Mouse (Mus musculus) hindbrain, embryonic 10.5 days (tissue): ENCODE results near the gene Thap12. TPM values are rescaled to one million over a fixed set of nuclear protein-coding genes. Genes with fewer than 3 reads are reported as not detected.

ENCODE experiments used
- DNase-seq: peaks from one replicate; pipeline ENCODE4 v3.0.0-alpha.2; 2017; ENCODE audit warnings: low spot score
- H3K27ac ChIP-seq: fragments of 300-500 bp; sonication (generic); 2 replicates; pipeline ENCODE4 v1.5.1; 2016; ENCODE audit warnings: mild to moderate bottlenecking, moderate library complexity
- H3K27me3 ChIP-seq: fragments of 300-500 bp; sonication (generic); 2 replicates; pipeline ENCODE4 v1.6.1; 2016; ENCODE audit warnings: mild to moderate bottlenecking; ENCODE audit not compliant: poor library complexity, insufficient read depth, severe bottlenecking
- H3K36me3 ChIP-seq: fragments of 300-500 bp; sonication (generic); 2 replicates; pipeline ENCODE4 v1.6.1; 2016; ENCODE audit warnings: mild to moderate bottlenecking, moderate library complexity
- H3K4me1 ChIP-seq: fragments of 300-500 bp; sonication (generic); replicated peaks from 2 replicates; pipeline ENCODE4 v1.6.1; 2016; ENCODE audit warnings: mild to moderate bottlenecking
- H3K4me3 ChIP-seq: fragments of 300-500 bp; sonication (generic); 2 replicates; pipeline ENCODE4 v1.5.1; 2016; ENCODE audit warnings: mild to moderate bottlenecking, moderate library complexity
- H3K9me3 ChIP-seq: fragments of 300-500 bp; sonication (generic); 2 replicates; pipeline ENCODE4 v1.6.1; 2016; ENCODE audit warnings: mild to moderate bottlenecking, moderate library complexity
- WGBS: fragments of 180-500 bp; shearing (Covaris S2); methylation state at CpG from one replicate; pipeline ENCODE4 v1.1.7; 2016; 5-methylcytosine and 5-hydroxymethylcytosine counted together
- polyA plus RNA-seq: library from polyadenylated mRNA; unstranded; fragments of >200 nt; fragmentation: Nextera tagmentation; extraction: Ambion mirVana; gene quantifications from 2 replicates; pipeline ENCODE4 v1.2.1, GENCODE M21; 2016

The Thap12 gene
- polyA plus RNA-seq, 1 experiment from 2014 or later: 57.4 TPM

DNA sequence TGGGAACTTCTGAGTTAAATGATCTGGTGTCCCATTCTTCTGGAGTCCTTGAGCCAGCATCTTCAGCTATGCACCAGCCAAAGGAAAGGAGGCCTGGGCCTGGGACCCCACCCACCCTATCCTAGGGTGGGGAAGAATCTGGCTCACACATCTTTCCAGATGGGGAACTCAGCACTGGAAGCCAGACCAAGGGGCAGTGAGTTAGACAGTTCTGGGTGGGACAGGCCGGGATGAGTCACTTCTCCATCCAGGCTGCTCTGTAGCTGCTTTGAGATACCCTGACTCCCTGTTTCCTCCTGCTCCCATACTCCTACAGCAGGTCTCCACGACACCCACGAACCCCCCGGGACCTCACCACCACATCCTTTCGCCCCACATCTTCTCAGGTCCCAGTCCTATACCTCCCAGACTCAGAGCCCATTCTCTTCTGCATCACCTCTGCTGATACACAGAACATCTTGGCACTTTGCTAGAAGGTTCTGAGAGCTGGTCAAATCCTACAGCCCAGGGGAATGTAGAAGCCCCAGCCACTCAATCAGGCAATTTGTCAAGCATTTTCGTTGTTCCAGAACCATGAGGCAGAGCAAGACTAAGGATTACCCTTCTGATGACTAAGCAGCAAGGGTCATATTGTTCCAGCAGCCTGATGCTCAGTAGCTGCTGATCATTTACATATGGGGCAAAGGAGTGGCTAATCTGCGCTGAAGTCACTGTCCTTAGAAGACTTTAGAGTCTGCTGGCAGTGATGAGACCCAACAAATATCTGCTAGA is 34.1 kb downstream of the Thap12 start:
- Histone ChIP-seq H3K4me1 (peaks cover 33% of the 10 kb centered on the region), H3K27me3 (peaks cover 11% of the 10 kb centered on the region; the same call in 1 of the 2 replicates), H3K4me3 (no peak overlapping the region), H3K27ac (no peak overlapping the region), H3K9me3 (no peaks in the 10 kb centered on the region), H3K36me3 (no peaks in the 10 kb centered on the region)
- WGBS: 86% methylated on average over 7 of the region's 7 CpGs
- no peak for DNase-seq

DNA sequence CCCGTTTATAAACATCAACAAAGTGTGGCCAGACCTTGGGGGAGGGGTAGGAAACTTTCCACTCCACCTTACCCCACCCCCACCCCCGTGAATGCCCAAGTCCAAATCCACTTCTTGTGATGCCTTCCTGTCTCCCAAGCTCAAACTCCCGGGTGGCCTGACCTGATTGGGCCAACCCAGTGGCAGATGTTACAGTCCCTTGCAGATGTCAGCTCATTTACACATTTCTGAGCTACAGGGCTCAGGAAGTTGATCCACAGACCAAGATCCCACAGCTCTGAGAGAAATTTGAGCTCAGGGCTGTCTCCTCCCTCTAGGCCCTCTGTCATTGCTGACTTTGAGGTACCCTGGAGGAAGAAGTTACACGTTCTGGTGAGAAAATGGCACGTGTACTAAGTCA is 37.5 kb downstream of the Thap12 start:
- WGBS: 25% methylated on average over 5 of the region's 5 CpGs
- Histone ChIP-seq H3K4me3 (no peak overlapping the region), H3K27ac (0 out of 2 replicates have a peak overlapping the region, but pooled peaks have one; percentile 30), H3K9me3 (no peaks in the 10 kb centered on the region), H3K27me3 (peaks cover 17% of the 10 kb centered on the region), H3K4me1 (peaks cover 27% of the 10 kb centered on the region), H3K36me3 (no peaks in the 10 kb centered on the region)
- DNase-seq: no peak

DNA sequence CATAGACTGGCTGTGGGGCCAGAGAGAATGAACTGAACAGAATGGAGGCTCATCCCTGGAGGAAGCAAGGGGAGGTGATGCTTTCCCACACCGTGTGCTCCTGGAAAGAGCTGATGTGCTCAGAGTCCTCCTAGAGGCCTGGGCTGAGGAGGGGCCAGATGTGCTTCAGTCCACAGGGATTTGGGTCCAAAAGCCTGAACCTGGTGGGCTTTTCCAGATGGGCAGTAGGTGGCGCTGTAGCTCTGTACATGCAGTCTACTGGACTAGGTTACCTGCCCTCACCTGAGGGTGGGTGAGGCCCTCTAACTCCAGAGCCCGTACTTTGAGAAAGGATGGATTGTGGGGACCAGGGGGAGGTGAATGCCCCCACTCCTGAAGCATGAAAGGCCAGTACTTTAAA is 40.4 kb downstream of the Thap12 start:
- Histone ChIP-seq H3K4me3 (no peak overlapping the region), H3K9me3 (no peaks in the 10 kb centered on the region), H3K27me3 (peaks cover 15% of the 10 kb centered on the region), H3K4me1 (peaks cover 32% of the 10 kb centered on the region), H3K27ac (no peak overlapping the region), H3K36me3 (no peaks in the 10 kb centered on the region)
- WGBS: 5% methylated on average over 3 of the region's 3 CpGs
- DNase-seq: peak; percentile 64

DNA sequence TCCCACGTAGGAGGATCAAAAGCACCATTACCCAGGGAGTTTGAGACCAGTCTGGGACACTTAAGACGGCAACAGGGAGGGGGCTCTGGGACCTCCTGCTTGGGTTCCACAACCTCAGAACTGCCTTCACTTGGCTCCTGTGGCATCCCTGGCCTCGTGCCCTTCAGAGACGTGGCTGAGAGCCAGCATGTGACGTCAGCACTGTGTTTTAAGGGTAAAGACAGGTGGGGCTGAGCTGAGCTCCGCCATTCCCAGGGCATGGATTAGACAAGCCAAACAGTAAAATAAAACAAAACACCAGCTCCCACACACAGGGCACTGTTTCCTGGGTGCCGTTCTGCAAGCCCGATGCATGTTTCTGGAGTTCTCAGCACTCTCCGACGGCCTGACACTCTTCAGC is 47.5 kb downstream of the Thap12 start:
- Histone ChIP-seq H3K36me3 (no peaks in the 10 kb centered on the region), H3K27ac (no peak overlapping the region), H3K4me1 (peaks cover 32% of the 10 kb centered on the region), H3K4me3 (no peak overlapping the region), H3K27me3 (peaks cover 14% of the 10 kb centered on the region), H3K9me3 (no peaks in the 10 kb centered on the region)
- no peak for DNase-seq
- 77% methylated on average over 10 of the region's 10 CpGs for WGBS

DNA sequence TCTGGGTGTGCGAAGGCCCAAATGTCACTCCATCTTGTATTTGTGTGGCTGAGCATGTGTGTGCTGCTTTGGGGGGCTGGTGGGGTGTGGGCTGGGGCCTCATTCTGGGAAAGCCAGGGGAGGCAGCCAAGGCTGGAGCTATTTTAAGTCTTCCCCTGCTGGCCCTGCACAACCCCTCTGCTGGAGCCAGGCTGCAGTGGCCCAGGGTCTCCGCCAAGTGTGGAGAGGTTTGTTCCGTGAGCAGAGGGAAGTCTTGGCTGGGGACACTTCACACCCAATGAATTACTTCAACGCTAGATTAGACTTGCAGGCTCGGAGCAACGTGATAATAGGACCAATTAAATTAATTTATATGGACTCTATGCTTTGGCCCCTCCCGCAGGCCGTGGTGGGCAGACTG is 49.8 kb downstream of the Thap12 start:
- Histone ChIP-seq H3K27me3 (peaks cover 28% of the 10 kb centered on the region), H3K36me3 (no peaks in the 10 kb centered on the region), H3K27ac (no peak overlapping the region), H3K9me3 (no peaks in the 10 kb centered on the region), H3K4me1 (peaks cover 33% of the 10 kb centered on the region), H3K4me3 (no peak overlapping the region)
- DNase-seq: no peak
- WGBS: 89% methylated on average over 8 of the region's 8 CpGs

DNA sequence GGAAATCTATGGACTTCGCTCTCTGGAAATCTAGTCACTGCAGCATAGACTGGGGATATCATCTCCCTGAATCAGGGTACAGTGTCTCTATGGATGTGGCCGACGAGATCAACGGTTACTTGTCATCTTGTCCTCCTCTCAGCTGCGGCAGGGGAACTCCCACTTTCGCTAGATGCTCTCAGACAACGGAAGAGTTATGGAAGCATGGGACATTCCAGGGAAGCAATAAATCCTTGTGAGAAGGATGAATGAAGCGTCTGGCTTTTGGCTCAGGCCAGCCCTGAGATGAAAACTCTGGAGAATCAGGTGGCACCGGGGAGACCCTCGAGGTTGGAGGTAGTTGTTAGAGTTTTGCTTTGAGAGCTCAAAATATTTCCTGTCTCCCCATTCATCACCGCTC is 53.1 kb downstream of the Thap12 start:
- Histone ChIP-seq H3K27me3 (peaks cover 30% of the 10 kb centered on the region), H3K4me3 (no peak overlapping the region), H3K36me3 (no peaks in the 10 kb centered on the region), H3K27ac (no peak overlapping the region), H3K4me1 (peaks cover 36% of the 10 kb centered on the region), H3K9me3 (no peaks in the 10 kb centered on the region)
- 86% methylated on average over 11 of the region's 11 CpGs for WGBS
- no peak for DNase-seq

DNA sequence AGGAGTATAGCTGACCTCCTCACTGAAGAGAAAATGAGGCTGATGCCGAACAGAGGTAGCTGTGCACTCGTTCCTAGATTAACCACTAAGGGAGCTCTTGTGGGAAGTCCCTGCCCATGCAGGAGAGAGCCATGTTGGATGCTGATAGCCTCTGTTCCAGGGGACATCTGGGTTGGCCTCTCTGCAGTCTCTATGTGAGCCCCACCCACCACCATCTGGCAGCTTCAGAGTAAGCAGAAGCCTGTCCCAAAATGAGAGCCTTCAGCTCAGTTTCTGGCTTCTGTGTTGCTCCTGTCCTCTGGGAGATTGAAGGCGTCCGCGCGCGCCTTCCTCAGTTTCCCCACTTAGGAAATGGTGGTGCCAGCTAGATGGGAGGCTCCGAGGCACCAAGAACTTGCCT is 53.7 kb downstream of the Thap12 start:
- peaks cover 36% of the 10 kb centered on the region for H3K4me1 ChIP-seq
- peaks cover 26% of the 10 kb centered on the region for H3K27me3 ChIP-seq
- no peaks in the 10 kb centered on the region for H3K36me3 ChIP-seq
- 85% methylated on average over 8 of the region's 8 CpGs for WGBS
- no peak overlapping the region; the same call in 1 of the 2 replicates for H3K27ac ChIP-seq
- no peak for DNase-seq
- H3K9me3 ChIP-seq: no peaks in the 10 kb centered on the region
- H3K4me3 ChIP-seq: no peak overlapping the region

DNA sequence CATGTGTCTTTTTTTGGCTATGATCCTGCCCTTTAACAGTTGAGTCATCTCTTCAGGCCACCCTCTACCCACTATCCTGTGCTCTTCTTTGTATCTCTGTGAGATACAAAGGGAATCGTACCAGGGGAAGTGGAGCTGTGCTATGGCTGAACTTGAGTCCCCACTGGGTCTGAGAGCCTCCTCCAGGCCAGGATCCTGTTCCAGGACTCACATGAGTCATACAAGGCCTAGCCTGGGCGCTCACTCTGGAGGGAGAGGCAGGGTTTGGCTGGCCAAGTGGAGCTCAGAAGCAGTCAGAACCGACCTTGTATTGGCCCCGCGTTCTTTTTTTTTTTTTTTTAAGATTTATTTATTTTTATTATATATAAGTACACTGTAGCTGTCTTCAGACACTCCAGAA is 57.2 kb downstream of the Thap12 start:
- Histone ChIP-seq H3K4me3 (no peak overlapping the region), H3K4me1 (peaks cover 30% of the 10 kb centered on the region), H3K36me3 (no peaks in the 10 kb centered on the region), H3K27me3 (peaks cover 29% of the 10 kb centered on the region), H3K27ac (no peak overlapping the region), H3K9me3 (no peaks in the 10 kb centered on the region)
- 90% methylated on average over 5 of the region's 5 CpGs for WGBS
- DNase-seq: no peak

DNA sequence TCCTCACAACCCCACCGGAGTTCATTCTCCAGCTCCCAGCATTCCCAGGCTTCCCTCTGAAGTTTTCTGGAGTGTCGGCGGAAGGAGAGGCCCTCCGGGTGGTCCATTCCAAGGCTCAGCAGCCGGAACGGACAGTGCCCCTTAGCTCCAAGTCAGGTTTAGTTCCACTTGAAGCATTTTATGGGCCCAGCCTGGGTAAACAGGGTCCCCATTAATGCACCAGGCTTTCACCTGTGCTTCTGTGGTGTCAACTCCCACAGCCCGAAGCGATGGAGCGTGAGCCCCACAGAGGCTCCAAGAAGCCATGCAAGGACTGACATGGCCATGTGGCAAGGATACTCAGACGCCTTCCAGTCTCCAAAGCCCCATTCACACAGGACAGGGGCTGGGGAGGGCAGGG is 61.0 kb downstream of the Thap12 start:
- no peak for DNase-seq
- Histone ChIP-seq H3K4me3 (no peak overlapping the region), H3K27ac (no peak overlapping the region), H3K27me3 (peaks cover 7% of the 10 kb centered on the region), H3K36me3 (no peaks in the 10 kb centered on the region), H3K9me3 (no peaks in the 10 kb centered on the region), H3K4me1 (0 out of 2 replicates have a peak, but pooled peaks cover 11% of the 10 kb centered on the region)
- WGBS: 80% methylated on average over 10 of the region's 10 CpGs

DNA sequence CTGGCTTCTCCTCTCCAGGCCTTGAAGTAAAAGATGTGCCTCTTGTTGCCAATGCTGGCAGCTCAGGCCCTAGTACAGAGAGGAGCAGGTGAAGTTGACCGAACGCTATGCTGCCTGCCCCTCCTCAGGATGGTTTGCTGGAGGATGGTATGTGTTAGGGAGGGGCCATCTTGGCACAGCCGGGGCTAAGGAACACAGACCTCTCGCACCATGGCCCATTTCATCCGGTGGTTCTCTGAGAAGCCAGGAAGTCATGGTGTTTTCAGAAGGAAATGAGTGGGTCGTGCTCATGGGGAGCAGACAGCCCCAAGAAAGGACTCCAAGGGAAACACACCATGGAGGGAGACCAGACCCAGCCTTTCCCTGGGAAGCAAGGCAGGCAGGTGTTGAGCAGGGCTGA is 64.4 kb downstream of the Thap12 start:
- Histone ChIP-seq H3K9me3 (no peaks in the 10 kb centered on the region), H3K4me3 (no peak overlapping the region), H3K27ac (no peak overlapping the region), H3K36me3 (no peaks in the 10 kb centered on the region), H3K4me1 (peaks cover 26% of the 10 kb centered on the region), H3K27me3 (peaks cover 7% of the 10 kb centered on the region)
- DNase-seq: no peak
- WGBS: 66% methylated on average over 6 of the region's 6 CpGs

Other genes starting within 250 kb of the Thap12 start
- gene Lrrc32, start 213.8 kb upstream of the Thap12 start, polyA plus RNA-seq: 5.8 and 6.0 TPM in 2 replicates
- gene Emsy, start 46.3 kb upstream of the Thap12 start, polyA plus RNA-seq: 37.8 and 38.5 TPM in 2 replicates
- 0.66 and 1.9 TPM in 2 replicates for gene Wnt11, start 132.0 kb downstream of the Thap12 start, polyA plus RNA-seq